Mouse (Mus musculus) liver, embryonic 14.5 days (tissue): ENCODE data around the gene Pdlim4.
A peak's percentile ranks its signal among the peaks of the same experiment; 100 is the strongest.

Experiments
- CTCF ChIP-seq: IDR thresholded peaks from 2 replicates; pipeline ENCODE4 v1.5.1; 2016; ENCODE audit warnings: antibody characterized with exemption, low read depth, control low read depth
- EP300 ChIP-seq: IDR thresholded peaks from 2 replicates; pipeline ENCODE4 v1.6.1; 2016; ENCODE audit warnings: antibody characterized with exemption, low read depth

DNA sequence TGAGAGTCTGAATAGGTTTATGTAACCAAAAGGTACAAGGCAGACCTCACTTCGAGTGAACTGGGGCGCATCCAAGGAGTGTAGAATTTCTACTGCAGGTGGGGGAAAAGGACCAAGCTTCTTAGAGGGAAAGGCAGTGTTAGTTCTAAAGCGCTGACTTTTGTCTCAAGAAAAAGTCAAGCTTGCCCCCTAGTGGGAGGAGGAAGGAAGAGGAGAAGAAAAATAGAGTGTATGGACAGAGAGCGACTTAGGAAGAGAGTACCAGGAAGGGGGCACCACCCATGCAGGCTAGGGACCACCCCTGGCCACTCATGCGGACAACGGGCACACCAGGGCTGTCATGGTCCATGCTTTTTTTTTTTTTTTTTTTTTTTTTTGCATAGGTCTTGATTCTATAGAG is 14.6 kb downstream of the Pdlim4 start:
- TF ChIP-seq CTCF (peak; percentile 78), EP300 (no peak)
